Mouse (Mus musculus) heart, postnatal 0 days (tissue): ENCODE measurements around the gene Tmtc1.

Source experiments
- CTCF ChIP-seq: IDR thresholded peaks from 2 replicates; pipeline ENCODE4 v1.5.1; 2016; ENCODE audit warnings: antibody characterized with exemption, control low read depth, low read depth
- EP300 ChIP-seq: IDR thresholded peaks from 2 replicates; pipeline ENCODE4 v1.6.1; 2016; ENCODE audit warnings: antibody characterized with exemption, low read depth

DNA sequence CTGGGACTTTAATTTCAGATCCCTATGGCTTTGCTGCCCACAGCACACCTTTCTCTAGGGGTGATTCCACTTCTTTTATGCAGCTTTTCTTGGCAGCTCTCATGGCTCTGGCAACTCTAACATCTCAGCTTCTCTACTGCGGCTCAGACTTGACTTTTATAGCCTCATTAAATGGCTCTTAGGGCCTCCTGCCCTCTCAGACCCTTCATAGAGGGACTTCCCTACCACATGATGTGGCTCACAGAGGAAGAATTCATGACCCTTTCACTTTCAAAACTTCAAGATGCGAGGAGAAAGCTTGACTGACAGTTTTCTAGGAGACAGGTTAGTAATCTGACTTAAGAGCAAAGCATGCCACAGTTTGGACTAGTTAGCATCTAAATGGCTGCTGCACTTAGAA, 221.5 kb downstream of the Tmtc1 start:
- no peak for TF ChIP-seq EP300
- TF ChIP-seq CTCF: no peak
